Mouse (Mus musculus): Measurements from ENCODE around the gene Olfr507. TPM values are rescaled to one million over a fixed set of nuclear protein-coding genes. Genes with fewer than 3 reads are reported as not detected.
"Not testable (repeated sequence)": the region's sequence is repeated elsewhere in the genome, so short reads cannot be mapped to it uniquely, and the experiment has no call there.

The Olfr507 gene
- not detected in 2 replicates for polyA plus RNA-seq (2015; fragmentation: Nextera tagmentation; extraction: Ambion mirVana)

DNA sequence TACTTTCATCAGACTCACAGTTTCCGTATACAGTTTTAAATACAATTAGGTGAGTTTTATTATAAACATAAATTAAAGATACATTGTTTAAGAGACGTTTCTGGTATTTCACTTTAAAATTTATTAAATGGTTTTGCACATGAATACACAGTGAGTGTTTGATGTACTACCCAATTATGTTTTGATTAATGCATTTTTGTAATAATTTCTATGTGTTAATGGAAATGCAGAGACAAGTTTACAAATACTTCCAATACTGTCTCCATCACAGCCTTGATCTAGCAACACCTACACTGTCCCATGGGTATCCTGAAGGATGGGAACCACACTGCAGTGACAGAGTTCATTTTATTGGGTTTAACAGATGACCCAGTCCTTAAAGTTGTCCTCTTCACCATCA lies at the start of gene Olfr507:
TSS of gene Olfr507 (plus strand) at position 301 of the 400 bp plus-strand sequence.
- H3K9ac ChIP-seq (replicated peaks), result no peak within 1 kb of the TSS
- no peaks in the 10 kb centered on the region for H3K4me1 ChIP-seq (replicated peaks)
- H3K9me3 ChIP-seq, result no peaks in the 10 kb centered on the region
- H3K4me3 ChIP-seq (replicated peaks), result no peak within 1 kb of the TSS
- H3K36me3 ChIP-seq, result no peaks in the 10 kb centered on the region
- 82% methylated on average over 2 of the region's 2 CpGs for WGBS
- H3K27ac ChIP-seq, result no peak within 1 kb of the TSS
- no peak for ATAC-seq
- H3K4me2 ChIP-seq (replicated peaks), result no peak within 1 kb of the TSS
- H3K27me3 ChIP-seq, result no peaks in the 10 kb centered on the region

DNA sequence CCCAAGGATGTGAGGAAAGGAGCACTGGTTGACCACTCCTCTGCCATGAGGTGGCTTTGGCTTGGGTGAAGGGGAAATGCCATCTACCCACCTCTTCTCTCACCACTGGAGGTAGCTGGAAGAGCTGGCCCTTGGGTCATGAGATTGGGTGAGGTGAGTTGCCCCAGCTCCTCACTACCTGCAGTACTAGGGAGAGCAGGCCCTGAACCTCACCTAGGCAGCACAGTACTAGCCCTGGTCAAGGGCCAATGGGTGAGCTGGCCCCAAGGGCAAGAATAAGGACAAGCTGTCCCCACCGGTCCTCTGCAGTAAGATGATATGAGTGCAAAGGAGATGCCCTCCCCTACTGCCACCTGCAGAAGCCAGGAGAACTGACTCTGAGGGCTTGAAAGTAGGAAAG lies 31.8 kb upstream of the Olfr507 start:
- H3K9ac ChIP-seq (replicated peaks), result no peak overlapping the region
- no peak overlapping the region for H3K4me2 ChIP-seq (replicated peaks)
- H3K36me3 ChIP-seq, result no peaks in the 10 kb centered on the region
- H3K27me3 ChIP-seq, result no peaks in the 10 kb centered on the region
- WGBS, result 88% methylated on average over 1 of the region's 1 CpGs
- no peak overlapping the region for H3K27ac ChIP-seq
- no peak for ATAC-seq
- H3K9me3 ChIP-seq, result no peaks in the 10 kb centered on the region
- H3K4me1 ChIP-seq (replicated peaks), result no peaks in the 10 kb centered on the region
- no peak overlapping the region for H3K4me3 ChIP-seq (replicated peaks)

DNA sequence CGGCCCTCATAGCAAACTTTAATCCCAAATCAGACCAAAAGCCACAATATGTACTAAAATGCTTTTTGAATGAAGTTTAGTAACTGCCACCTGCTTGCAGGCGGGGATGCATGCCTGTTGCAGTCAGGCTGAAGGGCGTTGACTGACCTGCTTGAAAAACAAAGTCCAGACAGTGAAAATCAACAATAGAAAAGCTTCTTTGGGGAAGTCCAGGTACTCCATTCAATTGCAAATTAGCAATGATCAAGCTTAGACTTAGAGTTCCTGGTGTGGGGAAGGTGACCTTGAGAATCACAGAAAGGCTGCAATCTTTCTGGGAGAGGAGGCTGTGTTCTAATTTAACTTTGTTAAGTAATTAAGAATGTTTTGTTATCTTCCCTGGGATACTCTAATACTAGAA lies 19.7 kb upstream of the Olfr507 start:
- H3K4me3 ChIP-seq (replicated peaks); H3K4me2 ChIP-seq (replicated peaks); ATAC-seq; H3K27ac ChIP-seq; H3K36me3 ChIP-seq; H3K9me3 ChIP-seq; H3K9ac ChIP-seq (replicated peaks); H3K4me1 ChIP-seq (replicated peaks); H3K27me3 ChIP-seq: not testable (repeated sequence)
- WGBS, result 73% methylated on average over 3 of the region's 3 CpGs

DNA sequence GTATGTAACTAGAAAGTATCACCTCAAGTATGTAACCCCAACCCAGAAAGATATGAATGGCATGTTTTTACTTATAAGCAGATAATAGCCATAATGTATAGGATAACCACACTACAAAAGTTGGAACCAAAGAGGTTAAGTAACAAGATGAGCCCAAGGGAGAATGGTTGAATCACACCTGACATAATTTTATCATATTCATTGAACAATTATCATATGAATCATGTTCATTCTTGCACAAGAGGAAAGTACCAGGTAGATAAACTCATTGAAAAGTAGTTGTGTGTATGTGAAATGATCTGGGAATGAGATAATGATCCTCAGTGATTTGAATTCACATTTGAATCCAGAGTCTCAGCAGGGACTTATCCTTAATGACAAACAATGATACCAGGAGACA lies 11.1 kb upstream of the Olfr507 start, which contains the start of gene Olfr506:
TSS of gene Olfr506 (plus strand) at position 301 of the 400 bp plus-strand sequence.
- Histone ChIP-seq H3K4me1 (replicated peaks) (no peaks in the 10 kb centered on the region), H3K9me3 (no peaks in the 10 kb centered on the region), H3K4me3 (replicated peaks) (no peak within 1 kb of the TSS), H3K27me3 (no peaks in the 10 kb centered on the region), H3K9ac (replicated peaks) (no peak within 1 kb of the TSS), H3K36me3 (no peaks in the 10 kb centered on the region), H3K4me2 (replicated peaks) (no peak within 1 kb of the TSS), H3K27ac (no peak within 1 kb of the TSS)
- no peak for ATAC-seq

DNA sequence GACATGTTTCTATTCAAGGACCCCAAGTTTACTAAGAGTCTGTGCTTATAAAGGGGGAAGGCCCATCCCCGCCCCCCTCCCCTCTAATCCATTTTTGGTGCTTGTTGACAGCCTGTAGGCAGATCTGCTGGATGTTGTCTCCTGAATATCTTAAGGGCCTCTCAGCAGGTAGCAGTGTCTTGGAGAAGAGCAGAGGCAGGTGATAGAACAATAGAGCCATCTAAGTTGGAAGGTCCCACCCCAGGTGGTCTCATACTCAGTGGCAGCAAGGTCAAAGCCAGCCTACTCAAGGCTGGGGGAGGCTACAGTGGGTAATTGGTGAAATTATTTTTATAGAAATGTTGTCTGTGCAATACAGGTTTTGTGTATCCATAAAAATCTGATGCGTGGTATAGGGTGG lies 7.5 kb upstream of the Olfr507 start:
- H3K27ac ChIP-seq, result no peak overlapping the region
- no peaks in the 10 kb centered on the region for H3K4me1 ChIP-seq (replicated peaks)
- ATAC-seq, result no peak
- H3K4me3 ChIP-seq (replicated peaks), result no peak overlapping the region
- no peak overlapping the region for H3K4me2 ChIP-seq (replicated peaks)
- H3K36me3 ChIP-seq, result no peaks in the 10 kb centered on the region
- H3K27me3 ChIP-seq, result no peaks in the 10 kb centered on the region
- WGBS, result 78% methylated on average over 2 of the region's 2 CpGs
- no peak overlapping the region for H3K9ac ChIP-seq (replicated peaks)
- no peaks in the 10 kb centered on the region for H3K9me3 ChIP-seq

DNA sequence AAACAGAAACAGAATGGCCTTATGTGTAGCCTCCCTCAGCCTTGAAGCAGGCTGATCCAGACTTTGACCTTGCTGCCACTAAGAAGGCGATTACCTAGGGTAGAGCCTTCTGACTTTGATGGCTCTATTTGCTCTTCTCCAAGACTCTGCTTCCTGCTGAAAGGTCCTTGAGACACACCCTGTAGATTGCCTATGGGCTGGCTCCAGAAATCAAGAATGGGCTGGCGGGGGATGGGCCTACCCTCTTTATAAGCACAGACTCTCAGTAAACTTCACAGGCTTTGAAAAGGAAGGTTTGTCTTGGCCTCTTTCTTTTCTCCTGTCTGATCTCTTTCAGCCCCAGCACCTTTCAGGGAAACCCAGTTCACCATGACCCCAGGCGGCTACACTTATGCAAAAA lies 4.8 kb upstream of the Olfr507 start:
- not testable (repeated sequence) for H3K4me1 ChIP-seq (replicated peaks); H3K4me2 ChIP-seq (replicated peaks); H3K36me3 ChIP-seq; H3K9me3 ChIP-seq; H3K27me3 ChIP-seq; H3K4me3 ChIP-seq (replicated peaks); H3K27ac ChIP-seq; ATAC-seq; H3K9ac ChIP-seq (replicated peaks)
- WGBS, result 46% methylated on average over 3 of the region's 3 CpGs

DNA sequence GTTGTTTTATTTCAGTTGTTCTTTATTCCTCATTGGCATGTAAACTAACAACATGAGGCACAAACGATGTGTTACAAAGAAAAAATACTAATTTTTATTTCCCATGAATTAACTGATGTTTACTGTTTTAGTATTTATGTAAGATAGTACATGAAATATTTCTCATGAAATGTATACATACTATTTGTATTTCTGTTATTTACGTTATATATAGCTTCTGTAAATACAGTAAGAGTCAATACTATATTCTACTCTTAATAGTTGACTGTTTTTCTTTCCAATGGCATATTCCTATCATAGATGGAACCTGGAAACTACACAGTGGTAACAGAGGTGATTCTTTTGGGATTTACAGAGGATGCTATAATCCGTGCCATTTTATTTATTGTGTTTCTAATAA lies 8.1 kb downstream of the Olfr507 start, which contains the start of gene Olfr508:
TSS of gene Olfr508 (plus strand) at position 301 of the 400 bp plus-strand sequence.
- no peaks in the 10 kb centered on the region for H3K36me3 ChIP-seq
- no peak within 1 kb of the TSS for H3K9ac ChIP-seq (replicated peaks)
- WGBS, result 89% methylated on average over 3 of the region's 3 CpGs
- H3K4me3 ChIP-seq (replicated peaks), result no peak within 1 kb of the TSS
- H3K4me2 ChIP-seq (replicated peaks), result no peak within 1 kb of the TSS
- H3K27me3 ChIP-seq, result no peaks in the 10 kb centered on the region
- H3K4me1 ChIP-seq (replicated peaks), result no peaks in the 10 kb centered on the region
- H3K27ac ChIP-seq, result no peak within 1 kb of the TSS
- ATAC-seq, result no peak
- H3K9me3 ChIP-seq, result no peaks in the 10 kb centered on the region

DNA sequence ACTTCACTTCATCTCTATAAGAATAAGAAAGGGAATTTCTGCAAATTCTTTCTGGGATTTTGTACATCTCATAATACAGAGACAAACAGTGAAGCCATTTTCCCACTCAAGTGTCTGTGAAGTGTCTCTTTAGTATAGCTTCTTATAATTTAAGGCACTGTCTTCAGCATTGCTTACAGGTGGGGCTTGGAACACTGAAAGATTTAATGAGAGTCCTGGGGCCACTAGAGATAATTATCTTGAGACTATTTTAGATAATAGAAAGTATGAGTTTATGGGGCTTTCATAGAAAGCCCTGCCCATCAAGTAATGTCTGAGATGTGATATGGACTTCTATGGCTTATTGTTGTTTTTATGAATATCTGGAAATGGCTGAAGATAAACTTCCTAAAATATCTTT lies 30.2 kb downstream of the Olfr507 start, which contains the start of gene Olfr509:
TSS of gene Olfr509 (minus strand) at position 101 of the 400 bp plus-strand sequence.
- no peaks in the 10 kb centered on the region for H3K4me1 ChIP-seq (replicated peaks)
- no peaks in the 10 kb centered on the region for H3K9me3 ChIP-seq
- no peak for ATAC-seq
- H3K9ac ChIP-seq (replicated peaks), result no peak within 1 kb of the TSS
- H3K4me3 ChIP-seq (replicated peaks), result no peak within 1 kb of the TSS
- no peak within 1 kb of the TSS for H3K27ac ChIP-seq
- no peak within 1 kb of the TSS for H3K4me2 ChIP-seq (replicated peaks)
- H3K36me3 ChIP-seq, result no peaks in the 10 kb centered on the region
- no peaks in the 10 kb centered on the region for H3K27me3 ChIP-seq

DNA sequence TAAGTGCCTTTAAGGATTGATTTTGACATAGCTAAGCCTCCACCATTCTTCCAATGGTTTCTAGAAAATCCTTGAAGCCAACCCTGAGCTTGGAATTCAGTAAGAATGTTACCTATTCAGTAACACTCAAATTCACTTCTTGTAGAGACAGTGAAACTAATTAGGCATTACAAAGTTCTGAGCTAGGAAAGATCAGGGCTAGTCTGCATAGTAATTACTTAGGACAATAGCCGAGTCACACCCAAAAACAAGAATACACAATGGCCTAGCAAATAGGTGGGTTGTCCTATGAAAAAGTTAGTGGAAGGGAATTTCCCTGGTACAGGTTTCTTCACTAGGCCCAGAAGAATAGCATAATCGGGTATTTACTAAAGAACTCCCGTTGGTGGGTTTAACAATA lies 40.8 kb downstream of the Olfr507 start:
- ATAC-seq, result no peak
- Histone ChIP-seq H3K4me3 (replicated peaks) (no peak overlapping the region), H3K9ac (replicated peaks) (no peak overlapping the region), H3K27me3 (no peaks in the 10 kb centered on the region), H3K4me2 (replicated peaks) (no peak overlapping the region), H3K9me3 (no peaks in the 10 kb centered on the region), H3K27ac (no peak overlapping the region), H3K4me1 (replicated peaks) (no peaks in the 10 kb centered on the region), H3K36me3 (no peaks in the 10 kb centered on the region)
- 85% methylated on average over 3 of the region's 3 CpGs for WGBS

DNA sequence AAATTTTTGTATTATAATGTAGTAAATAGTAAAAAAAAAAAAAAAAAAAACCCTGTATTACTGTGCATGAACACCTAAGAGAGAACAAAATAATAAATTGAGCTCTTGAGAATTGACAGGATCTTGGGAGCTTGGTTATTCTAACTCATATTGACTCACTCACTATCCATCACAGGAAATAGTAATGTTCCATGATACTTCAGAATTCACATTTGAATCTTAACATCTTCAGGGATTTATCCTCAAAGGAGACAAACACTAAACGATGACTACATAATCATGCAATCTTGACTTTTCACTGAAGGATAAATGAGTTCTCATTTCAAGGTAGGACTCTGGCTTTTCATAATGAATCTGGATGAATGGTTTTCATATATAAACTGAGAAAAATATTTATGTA lies 44.5 kb downstream of the Olfr507 start, which contains the start of gene Olfr510:
TSS of gene Olfr510 (plus strand) at position 301 of the 400 bp plus-strand sequence.
- WGBS, result 91% methylated on average over 1 of the region's 1 CpGs
- Histone ChIP-seq H3K9ac (replicated peaks) (no peak within 1 kb of the TSS), H3K4me1 (replicated peaks) (no peaks in the 10 kb centered on the region), H3K9me3 (no peaks in the 10 kb centered on the region), H3K27ac (no peak within 1 kb of the TSS), H3K27me3 (no peaks in the 10 kb centered on the region), H3K4me2 (replicated peaks) (no peak within 1 kb of the TSS), H3K4me3 (replicated peaks) (no peak within 1 kb of the TSS), H3K36me3 (no peaks in the 10 kb centered on the region)
- ATAC-seq, result no peak

DNA sequence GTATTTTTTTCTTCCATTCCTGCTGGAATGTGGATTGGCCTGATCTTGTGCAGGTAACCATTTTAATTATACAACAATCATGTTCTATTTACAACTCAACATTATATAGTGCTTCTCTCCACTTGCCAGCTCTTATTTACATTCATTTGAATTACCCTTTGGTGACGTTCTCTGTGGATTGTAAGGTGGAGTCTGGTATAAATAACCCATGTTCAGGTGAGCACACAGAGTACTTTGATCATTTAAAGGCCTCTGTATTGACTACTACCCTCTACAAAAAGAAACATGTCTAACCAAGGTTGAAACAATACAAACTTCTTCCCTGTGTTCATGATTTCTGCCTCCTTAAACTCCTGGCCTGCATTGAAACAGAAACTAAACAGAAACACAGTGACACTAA lies 49.4 kb downstream of the Olfr507 start:
- 77% methylated on average over 1 of the region's 1 CpGs for WGBS
- Histone ChIP-seq H3K9me3 (no peaks in the 10 kb centered on the region), H3K4me2 (replicated peaks) (no peak overlapping the region), H3K9ac (replicated peaks) (no peak overlapping the region), H3K36me3 (no peaks in the 10 kb centered on the region), H3K4me1 (replicated peaks) (no peaks in the 10 kb centered on the region), H3K4me3 (replicated peaks) (no peak overlapping the region), H3K27me3 (no peaks in the 10 kb centered on the region), H3K27ac (no peak overlapping the region)
- ATAC-seq, result no peak

All from midbrain, embryonic 13.5 days (tissue).